Mouse (Mus musculus) c-Kit-positive CD71-positive TER-119-positive erythroid progenitor cells, embryonic 14.5 days (primary cell): Measurements from ENCODE around the gene Pitx1.

Source experiments
- DNase-seq: peaks from one replicate; pipeline ENCODE4 v3.0.0-alpha.2; 2013; ENCODE audit warnings: low spot score

Gene Pitx1

GRCm38 (mm10) chr13:55784268-55784667 is 51.7 kb downstream of the Pitx1 start, which contains the start of gene Catsper3:
Gene Catsper3 (plus strand): TSS chr13:55784568.
- DNase-seq: no peak

- no peak for DNase-seq
Observed at GRCm38 (mm10) chr13:55775056-55775455, 60.9 kb downstream of the Pitx1 start.
